Mouse (Mus musculus) stomach, postnatal 0 days (tissue): ENCODE data around the gene Atp5b. TPM values are rescaled to one million over a fixed set of nuclear protein-coding genes. Genes with fewer than 3 reads are reported as not detected.
"Not testable (repeated sequence)": the region's sequence is repeated elsewhere in the genome, so short reads cannot be mapped to it uniquely, and the experiment has no call there.

Experiments
- ATAC-seq: fragments of 200-750 bp; cut with Nextera tagmentation; 2 replicates; pipeline ENCODE4 v1.8.0; 2017; ENCODE audit not compliant: low FRiP score, low TSS enrichment
- DNase-seq: peaks from one replicate; pipeline ENCODE4 v3.0.0-alpha.2; 2016; ENCODE audit warnings: low spot score
- H3K27ac ChIP-seq: fragments of 300-500 bp; sonication (generic); replicated peaks from 2 replicates; pipeline ENCODE4 v1.5.1; 2014; ENCODE audit warnings: mild to moderate bottlenecking, control low read depth
- H3K27me3 ChIP-seq: fragments of 300-500 bp; sonication (generic); 2 replicates; pipeline ENCODE4 v1.6.1; 2014; ENCODE audit warnings: low read length; ENCODE audit not compliant: control insufficient read depth, insufficient read depth
- H3K36me3 ChIP-seq: fragments of 300-500 bp; sonication (generic); 2 replicates; pipeline ENCODE4 v1.6.1; 2014; ENCODE audit warnings: low read length, mixed read lengths; ENCODE audit not compliant: control insufficient read depth, insufficient read depth
- H3K4me1 ChIP-seq: fragments of 300-500 bp; sonication (generic); replicated peaks from 2 replicates; pipeline ENCODE4 v1.6.1; 2014; ENCODE audit warnings: antibody characterized with exemption; ENCODE audit not compliant: control insufficient read depth, insufficient read depth
- H3K4me2 ChIP-seq: fragments of 300-500 bp; sonication (generic); replicated peaks from 2 replicates; pipeline ENCODE4 v1.6.1; 2014; ENCODE audit warnings: low read depth, mild to moderate bottlenecking, control low read depth, moderate library complexity
- H3K4me3 ChIP-seq: fragments of 300-500 bp; sonication (generic); 2 replicates; pipeline ENCODE4 v1.5.1; 2014; ENCODE audit warnings: low read depth, low read length, control low read depth
- H3K9ac ChIP-seq: fragments of 300-500 bp; sonication (generic); 2 replicates; pipeline ENCODE4 v1.6.1; 2014; ENCODE audit warnings: mild to moderate bottlenecking, low read length, control low read depth, mixed read lengths
- H3K9me3 ChIP-seq: fragments of 300-500 bp; sonication (generic); 2 replicates; pipeline ENCODE4 v1.6.1; 2016; ENCODE audit warnings: low read length; ENCODE audit not compliant: control insufficient read depth
- CTCF ChIP-seq: IDR thresholded peaks from 2 replicates; pipeline ENCODE4 v1.5.1; 2016; ENCODE audit warnings: antibody characterized with exemption, low read depth, mild to moderate bottlenecking, moderate library complexity
- EP300 ChIP-seq: optimal IDR thresholded peaks from 2 replicates; pipeline ENCODE3; 2016; ENCODE audit warnings: antibody characterized with exemption
- WGBS: fragments of 180-500 bp; shearing (Covaris S2); extraction: QIAGEN DNeasy Blood & Tissue Kit; methylation state at CpG from one replicate; pipeline ENCODE4 v1.1.7; 2014; 5-methylcytosine and 5-hydroxymethylcytosine counted together
- polyA plus RNA-seq: library from polyadenylated mRNA; unstranded; fragments of >200 nt; fragmentation: Nextera tagmentation; extraction: Ambion mirVana; gene quantifications from 2 replicates; pipeline ENCODE4 v1.2.1, GENCODE M21; 2015

Gene Atp5b
- polyA plus RNA-seq, 1 experiment from 2014 or later, result 2,075 TPM

DNA sequence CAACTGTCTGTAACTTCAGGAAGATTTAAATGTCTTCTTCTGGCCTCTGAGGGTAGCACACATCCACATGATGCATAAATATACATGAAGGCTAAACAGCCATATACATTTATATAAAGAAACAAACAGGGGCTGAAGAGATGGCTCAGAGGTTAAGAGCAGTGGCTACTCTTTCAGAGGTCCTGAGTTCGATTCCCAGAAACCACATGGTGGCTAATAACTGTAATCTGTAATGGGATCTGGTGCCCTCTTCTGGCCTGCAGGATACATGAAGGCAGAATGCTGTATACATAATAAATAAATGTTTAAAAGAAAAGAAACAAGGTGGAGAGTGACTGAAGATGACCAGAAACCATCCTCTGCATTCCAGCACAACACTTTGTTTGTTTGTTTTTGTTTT, 2.6 kb upstream of the Atp5b start:
- no peak for ATAC-seq
- no peak overlapping the region for H3K4me3 ChIP-seq

DNA sequence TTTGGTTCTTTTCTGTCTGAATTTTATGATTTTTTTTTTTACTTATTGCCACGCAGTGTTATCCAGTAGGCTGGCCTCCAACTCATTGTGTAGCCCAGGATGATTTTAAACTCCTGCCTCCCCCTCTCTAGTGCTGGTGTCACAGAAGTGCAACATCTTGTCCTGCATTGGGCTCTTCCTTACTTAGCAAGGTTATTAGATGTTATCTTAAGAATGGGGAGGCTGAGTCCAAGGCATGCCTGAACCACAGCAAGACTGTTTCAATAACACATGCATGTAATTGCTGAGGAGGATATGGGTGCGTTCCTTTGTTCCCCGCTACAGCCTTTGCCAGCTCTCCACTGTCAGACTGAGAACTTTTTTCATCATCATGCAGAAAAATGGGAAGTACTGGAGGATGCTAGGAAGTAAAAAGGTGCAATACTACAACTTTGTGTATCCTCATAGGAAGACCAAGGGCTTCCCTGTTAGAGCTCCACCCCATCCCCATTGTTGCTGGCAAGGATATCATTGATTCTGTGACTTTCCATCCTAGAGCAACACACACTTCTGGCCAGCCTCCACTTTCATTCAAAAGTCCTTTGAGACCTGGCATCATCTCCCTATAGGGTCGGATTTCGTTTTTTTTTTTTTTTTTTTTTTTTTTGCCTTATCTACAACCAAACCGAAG, 1.1 kb upstream of the Atp5b start:
- H3K27me3 ChIP-seq, result no peaks in the 10 kb centered on the region
- H3K4me1 ChIP-seq, result no peaks in the 10 kb centered on the region
- H3K4me3 ChIP-seq, result peak overlapping the region; percentile 60
- no peak for DNase-seq
- ATAC-seq, result no peak
- H3K4me2 ChIP-seq, result peak overlapping the region; percentile 71
- peak overlapping the region; percentile 81; the same call in 1 of the 2 replicates for H3K27ac ChIP-seq
- H3K9me3 ChIP-seq, result no peaks in the 10 kb centered on the region
- 34% methylated on average over 6 of the region's 6 CpGs for WGBS
- H3K9ac ChIP-seq, result peak overlapping the region; percentile 70
- TF ChIP-seq EP300 (no peak), CTCF (no peak)
- H3K36me3 ChIP-seq, result peaks cover 15% of the 10 kb centered on the region

More for the DNA sequence above, 2.6 kb upstream of the Atp5b start:
- Histone ChIP-seq H3K36me3 (peaks cover 4% of the 10 kb centered on the region), H3K27ac (no peak overlapping the region), H3K4me1 (no peaks in the 10 kb centered on the region), H3K27me3 (no peaks in the 10 kb centered on the region), H3K9me3 (no peaks in the 10 kb centered on the region), H3K4me2 (no peak overlapping the region), H3K9ac (no peak overlapping the region)
- DNase-seq, result no peak
- TF ChIP-seq EP300 (no peak), CTCF (peak; percentile 62)
- 82% methylated on average over 1 of the region's 1 CpGs for WGBS

DNA sequence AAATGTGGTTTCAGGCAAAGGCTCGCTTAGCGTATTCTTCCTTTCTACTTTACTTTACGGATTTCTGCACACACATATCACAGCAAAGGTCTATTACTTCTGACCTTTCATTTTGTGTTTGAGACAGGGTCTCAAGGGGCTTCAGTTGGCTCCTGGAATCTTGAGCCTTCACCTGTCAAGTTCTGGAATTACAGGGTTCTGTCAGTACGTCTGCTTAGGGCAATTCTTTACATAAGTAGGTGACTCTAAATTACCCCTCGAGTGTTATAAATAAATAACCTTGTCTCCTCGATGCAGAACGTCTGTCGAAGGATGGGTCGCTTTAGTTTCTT, 630 bp upstream of the Atp5b start:
- 4% methylated on average over 9 of the region's 9 CpGs for WGBS

DNA sequence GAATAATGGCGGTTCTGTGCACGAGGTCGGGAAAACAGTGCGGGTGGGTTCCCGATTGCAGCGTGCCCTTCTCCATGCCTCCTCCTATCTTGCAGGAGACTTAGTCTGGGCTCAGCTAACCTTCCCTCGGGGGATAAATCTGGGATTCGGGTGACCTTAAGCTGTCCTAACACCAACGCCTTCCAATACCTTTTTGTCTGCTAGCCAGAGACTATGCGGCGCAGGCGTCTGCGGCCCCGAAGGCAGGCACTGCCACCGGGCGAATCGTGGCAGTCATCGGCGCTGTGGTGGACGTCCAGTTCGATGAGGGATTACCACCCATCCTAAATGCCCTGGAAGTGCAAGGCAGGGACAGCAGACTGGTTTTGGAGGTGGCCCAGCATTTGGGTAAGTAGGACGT, 615 bp downstream of the Atp5b start:
- under 1% methylated on average over 22 of the region's 22 CpGs for WGBS
- Histone ChIP-seq H3K4me2 (peak overlapping the region; percentile 81), H3K4me3 (peak overlapping the region; percentile 93), H3K9ac (peak overlapping the region; percentile 98), H3K27ac (peak overlapping the region; percentile 94), H3K36me3 (peaks cover 23% of the 10 kb centered on the region), H3K9me3 (no peaks in the 10 kb centered on the region), H3K4me1 (no peaks in the 10 kb centered on the region), H3K27me3 (no peaks in the 10 kb centered on the region)
- TF ChIP-seq CTCF (no peak), EP300 (no peak)
- DNase-seq (no peak), ATAC-seq (no peak)

More for the DNA sequence above, 630 bp upstream of the Atp5b start:
- H3K4me1 ChIP-seq, result no peaks in the 10 kb centered on the region
- H3K4me3 ChIP-seq, result peak overlapping the region; percentile 60
- H3K9me3 ChIP-seq, result no peaks in the 10 kb centered on the region
- no peak for ATAC-seq
- peak overlapping the region; percentile 71 for H3K4me2 ChIP-seq
- DNase-seq, result no peak
- TF ChIP-seq CTCF, result no peak
- no peak for TF ChIP-seq EP300
- H3K27me3 ChIP-seq, result no peaks in the 10 kb centered on the region
- peak overlapping the region; percentile 70 for H3K9ac ChIP-seq
- H3K27ac ChIP-seq, result peak overlapping the region; percentile 81
- H3K36me3 ChIP-seq, result peaks cover 15% of the 10 kb centered on the region

DNA sequence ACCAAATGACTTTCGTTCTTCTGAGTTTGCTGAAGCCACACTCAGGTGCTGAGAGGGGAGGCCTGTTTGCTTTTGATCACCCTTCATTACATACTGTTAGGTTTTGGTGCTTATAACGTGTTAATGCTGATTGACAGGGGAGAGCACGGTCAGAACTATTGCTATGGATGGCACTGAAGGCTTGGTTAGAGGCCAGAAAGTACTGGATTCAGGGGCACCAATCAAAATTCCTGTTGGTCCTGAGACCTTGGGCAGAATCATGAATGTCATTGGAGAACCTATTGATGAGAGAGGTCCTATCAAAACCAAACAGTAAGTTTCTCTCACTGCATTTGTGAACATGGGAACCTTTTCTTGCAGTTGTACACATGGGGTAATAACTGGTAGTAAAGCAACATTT, 1.1 kb downstream of the Atp5b start:
- Histone ChIP-seq H3K9ac (peak overlapping the region; percentile 98), H3K9me3 (no peaks in the 10 kb centered on the region), H3K4me2 (peak overlapping the region; percentile 81), H3K4me1 (no peaks in the 10 kb centered on the region), H3K36me3 (peaks cover 26% of the 10 kb centered on the region), H3K27me3 (no peaks in the 10 kb centered on the region), H3K4me3 (peak overlapping the region; percentile 93), H3K27ac (peak overlapping the region; percentile 94)
- ATAC-seq (no peak), DNase-seq (no peak)
- WGBS, result 3% methylated on average over 3 of the region's 3 CpGs
- TF ChIP-seq CTCF (no peak), EP300 (no peak)

DNA sequence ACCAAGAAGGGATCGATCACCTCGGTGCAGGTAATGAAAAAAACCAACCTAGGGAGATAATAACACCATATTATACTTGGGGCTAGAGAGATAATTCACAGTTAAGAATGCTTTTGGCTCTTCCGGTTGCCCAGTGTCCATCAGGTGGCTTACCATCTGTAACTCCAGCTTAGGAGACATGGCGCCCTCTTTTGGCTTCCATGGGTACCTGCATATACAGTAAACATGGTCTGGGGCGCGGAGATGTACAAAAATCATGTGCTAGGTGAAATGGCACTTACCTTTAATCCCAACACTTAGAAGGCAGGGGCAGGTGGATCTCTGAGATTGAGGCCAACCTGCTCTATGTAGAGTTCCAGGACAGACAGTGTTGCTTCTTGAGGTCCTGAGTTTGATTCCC, 3.3 kb downstream of the Atp5b start:
- ATAC-seq, result no peak

DNA sequence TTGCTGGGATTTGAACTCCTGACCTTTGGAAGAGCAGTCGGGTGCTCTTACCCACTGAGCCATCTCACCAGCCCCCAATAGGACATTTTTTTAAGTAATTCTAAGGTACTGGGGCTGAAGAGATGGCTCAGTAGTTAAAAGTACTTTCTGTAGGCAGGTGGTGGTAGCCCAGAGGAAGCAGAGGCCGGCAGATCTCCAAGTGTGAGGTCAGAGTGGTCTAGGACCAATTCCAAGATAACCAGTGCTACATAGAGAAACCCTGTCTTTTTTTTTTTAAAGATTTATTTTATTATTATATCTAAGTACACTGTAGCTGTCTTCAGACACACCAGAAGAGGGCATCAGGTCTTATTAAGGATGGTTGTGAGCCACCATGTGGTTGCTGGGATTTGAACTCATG, 4.1 kb downstream of the Atp5b start:
- not testable (repeated sequence) for H3K4me1 ChIP-seq, H3K4me3 ChIP-seq, H3K9me3 ChIP-seq, H3K27me3 ChIP-seq, ATAC-seq, H3K27ac ChIP-seq, H3K4me2 ChIP-seq, DNase-seq, H3K9ac ChIP-seq
- WGBS, result 86% methylated on average over 2 of the region's 2 CpGs
- peaks cover 35% of the 10 kb centered on the region for H3K36me3 ChIP-seq

More for the DNA sequence above, 3.3 kb downstream of the Atp5b start:
- Histone ChIP-seq H3K9me3 (no peaks in the 10 kb centered on the region), H3K27me3 (no peaks in the 10 kb centered on the region), H3K36me3 (peaks cover 35% of the 10 kb centered on the region), H3K4me2 (no peak overlapping the region), H3K9ac (no peak overlapping the region), H3K27ac (no peak overlapping the region), H3K4me3 (no peak overlapping the region), H3K4me1 (no peaks in the 10 kb centered on the region)
- 73% methylated on average over 6 of the region's 6 CpGs for WGBS
- TF ChIP-seq EP300, result no peak
- TF ChIP-seq CTCF, result peak; percentile 73
- peak; percentile 50 for DNase-seq
